Mouse (Mus musculus): Measurements from ENCODE around the gene Mrpl57. TPM values are rescaled to one million over a fixed set of nuclear protein-coding genes. Genes with fewer than 3 reads are reported as not detected.
"Not testable (repeated sequence)": the region's sequence is repeated elsewhere in the genome, so short reads cannot be mapped to it uniquely, and the experiment has no call there.

The Mrpl57 gene
- 10 to 100 TPM; 65.6 to 87.1 TPM for total RNA-seq (2021)
- long read RNA-seq, experiment 1, transcript Mrpl57-202 (1 exons, 519 nt), result minor isoform, 8 of 53 reads
- long read RNA-seq, experiment 1, transcript Mrpl57-201 (2 exons, 2,877 nt), result major isoform, 41 of 53 reads
- long read RNA-seq, experiment 1, partial matches to known transcripts, result 0 of 53 reads
- long read RNA-seq, experiment 1, other reads (novel, unspliced or antisense), result 4 of 53 reads
- long read RNA-seq, experiment 2, transcript Mrpl57-201 (2 exons, 2,877 nt), result major isoform, 24 of 36 reads
- long read RNA-seq, experiment 2, transcript Mrpl57-202 (1 exons, 519 nt), result minor isoform, 8 of 36 reads
- long read RNA-seq, experiment 2, partial matches to known transcripts, result 0 of 36 reads
- long read RNA-seq, experiment 2, other reads (novel, unspliced or antisense), result 4 of 36 reads

- peak; percentile 92 to 93 for DNase-seq (ENCODE audit: low spot score in 2 of 2)
- intact Hi-C loops (cut with DNase I), result no loop called here
Measured at GRCm38 (mm10) chr14:57825788-57826751, at the start of gene Mrpl57, which contains the start of gene Ska3. Mrpl57 (plus strand) TSS chr14:57826234. Ska3 (minus strand) TSS chr14:57826185.

- intact Hi-C loops (cut with DNase I), result no loop called here
- DNase-seq (ENCODE audit: low spot score in 2 of 2), result no peak
Measured at GRCm38 (mm10) chr14:57787406-57787805, 38.6 kb upstream of the Mrpl57 start.

- intact Hi-C loops (cut with DNase I), result no loop called here
- DNase-seq (ENCODE audit: low spot score in 2 of 2), result no peak
Measured at GRCm38 (mm10) chr14:57789311-57789710, 36.7 kb upstream of the Mrpl57 start.

GRCm38 (mm10) chr14:57789759-57790158, 36.3 kb upstream of the Mrpl57 start:
- DNase-seq (ENCODE audit: low spot score in 2 of 2), result no peak
- intact Hi-C loops (cut with DNase I), result no loop called here

- no peak for DNase-seq (ENCODE audit: low spot score in 2 of 2)
- intact Hi-C loops (cut with DNase I), result no loop called here
Measured at GRCm38 (mm10) chr14:57791171-57791570, 34.9 kb upstream of the Mrpl57 start.

- intact Hi-C loops (cut with DNase I), result loop anchor here (5.0 kb wide), 1 partner anchor 50 kb away; the partner anchor contains the start of gene Gm49361
- peak in 1 of 2 experiments; percentile 6 for DNase-seq (ENCODE audit: low spot score in 2 of 2)
Measured at GRCm38 (mm10) chr14:57797551-57797950, 28.5 kb upstream of the Mrpl57 start.

GRCm38 (mm10) chr14:57797991-57798931, 27.8 kb upstream of the Mrpl57 start, which contains the start of gene Sap18:
Sap18 (plus strand) TSS chr14:57798180.
- DNase-seq (ENCODE audit: low spot score in 2 of 2), result peak; percentile 98 to 99
- intact Hi-C loops (cut with DNase I), result loop anchor here (2.0 to 5.0 kb wide), 2 partner anchors 51 to 117 kb away; partner anchors contain the start of gene Gm49361

- no peak for DNase-seq (ENCODE audit: low spot score in 2 of 2)
- intact Hi-C loops (cut with DNase I), result no loop called here
Measured at GRCm38 (mm10) chr14:57803731-57804130, 22.3 kb upstream of the Mrpl57 start.

GRCm38 (mm10) chr14:57808558-57808957, 17.5 kb upstream of the Mrpl57 start:
- intact Hi-C loops (cut with DNase I), result no loop called here
- no peak for DNase-seq (ENCODE audit: low spot score in 2 of 2)

- DNase-seq (ENCODE audit: low spot score in 2 of 2), result no peak
- intact Hi-C loops (cut with DNase I), result no loop called here
Measured at GRCm38 (mm10) chr14:57810886-57811285, 15.1 kb upstream of the Mrpl57 start.

GRCm38 (mm10) chr14:57811844-57812243, 14.2 kb upstream of the Mrpl57 start:
- no peak for DNase-seq (ENCODE audit: low spot score in 2 of 2)
- intact Hi-C loops (cut with DNase I), result no loop called here

GRCm38 (mm10) chr14:57820839-57821238, 5.2 kb upstream of the Mrpl57 start:
- intact Hi-C loops (cut with DNase I), result no loop called here
- no peak for DNase-seq (ENCODE audit: low spot score in 2 of 2)

- intact Hi-C loops (cut with DNase I), result no loop called here
- no peak for DNase-seq (ENCODE audit: low spot score in 2 of 2)
Measured at GRCm38 (mm10) chr14:57827284-57827683, 1.2 kb downstream of the Mrpl57 start.

GRCm38 (mm10) chr14:57833526-57833925, 7.5 kb downstream of the Mrpl57 start:
- intact Hi-C loops (cut with DNase I), result no loop called here
- no peak for DNase-seq (ENCODE audit: low spot score in 2 of 2)

- no peak for DNase-seq (ENCODE audit: low spot score in 2 of 2)
- intact Hi-C loops (cut with DNase I), result no loop called here
Measured at GRCm38 (mm10) chr14:57835157-57835556, 9.1 kb downstream of the Mrpl57 start.

GRCm38 (mm10) chr14:57844535-57844934, 18.5 kb downstream of the Mrpl57 start:
- no peak for DNase-seq (ENCODE audit: low spot score in 2 of 2)
- intact Hi-C loops (cut with DNase I), result no loop called here

- DNase-seq (ENCODE audit: low spot score in 2 of 2); intact Hi-C loops (cut with DNase I): not testable (repeated sequence)
Measured at GRCm38 (mm10) chr14:57848061-57848460, 22.0 kb downstream of the Mrpl57 start.

GRCm38 (mm10) chr14:57848646-57849045, 22.6 kb downstream of the Mrpl57 start:
- no peak for DNase-seq (ENCODE audit: low spot score in 2 of 2)
- intact Hi-C loops (cut with DNase I), result no loop called here

- DNase-seq (ENCODE audit: low spot score in 2 of 2), result no peak
- intact Hi-C loops (cut with DNase I), result no loop called here
Measured at GRCm38 (mm10) chr14:57850330-57850729, 24.3 kb downstream of the Mrpl57 start.

Measured in left cerebral cortex, postnatal 14 days (tissue).